In genomic region chr4:123588353-123589301, GRCm38 (mm10) we compare ENCODE assay signal across 7 mouse cellular contexts.
DNase-seq lines count a peak whose midpoint lies in the region; ATAC-seq and TF ChIP-seq lines count a peak whose summit lies in the region.

No protein-coding gene starts in this region.

- H3K9me3 ChIP-seq in heart, postnatal 0 days (replicated peaks; ENCODE audit: control insufficient read depth, low read length), result no peaks in the 10 kb centered on the region
- no peaks in the 10 kb centered on the region for H3K9me3 ChIP-seq in stomach, postnatal 0 days (ENCODE audit: control insufficient read depth, low read length)

- H3K4me2 ChIP-seq in heart, postnatal 0 days (ENCODE audit: low read depth, low read length), result no peak overlapping the region
- H3K4me2 ChIP-seq in stomach, postnatal 0 days (replicated peaks; ENCODE audit: low read depth), result no peak overlapping the region

- no peaks in the 10 kb centered on the region for H3K27me3 ChIP-seq in heart, postnatal 0 days (ENCODE audit: control insufficient read depth, insufficient read depth, low read length)
- H3K27me3 ChIP-seq in stomach, postnatal 0 days (ENCODE audit: control insufficient read depth, insufficient read depth, low read length), result no peaks in the 10 kb centered on the region

- peak; percentile 80 for ATAC-seq in heart, postnatal 0 days (ENCODE audit: insufficient read depth, low read depth)
- peak; percentile 92 for ATAC-seq in stomach, postnatal 0 days (ENCODE audit: low FRiP score, low TSS enrichment)

- TF ChIP-seq CTCF in brain, embryonic 14.5 days (IDR thresholded peaks at IDR 0.05; ENCODE audit: borderline replicate concordance, extremely low read depth, insufficient read depth, insufficient read length), result peak; percentile 36; the same call in 1 of the 2 replicates
- TF ChIP-seq CTCF in heart, postnatal 0 days (IDR thresholded peaks at IDR 0.05; ENCODE audit: low read depth), result peak; percentile 55
- TF ChIP-seq CTCF in stomach, postnatal 0 days (IDR thresholded peaks at IDR 0.05; ENCODE audit: low read depth), result peak; percentile 74

- no peaks in the 10 kb centered on the region for H3K36me3 ChIP-seq in heart, postnatal 0 days (replicated peaks; ENCODE audit: control insufficient read depth, insufficient read depth, low read length)
- H3K36me3 ChIP-seq in stomach, postnatal 0 days (ENCODE audit: control insufficient read depth, insufficient read depth, low read length), result no peaks in the 10 kb centered on the region

- H3K9ac ChIP-seq in heart, postnatal 0 days (replicated peaks; ENCODE audit: low read depth, low read length), result no peak overlapping the region
- no peak overlapping the region for H3K9ac ChIP-seq in stomach, postnatal 0 days (ENCODE audit: low read length)

- H3K4me1 ChIP-seq in heart, postnatal 0 days (ENCODE audit: control insufficient read depth, insufficient read depth), result peaks cover 12% of the 10 kb centered on the region
- H3K4me1 ChIP-seq in stomach, postnatal 0 days (replicated peaks; ENCODE audit: control insufficient read depth, insufficient read depth), result peaks cover 3% of the 10 kb centered on the region; the same call in 1 of the 2 replicates

- no peak overlapping the region for H3K4me3 ChIP-seq in heart, postnatal 0 days (ENCODE audit: low read depth, low read length)
- H3K4me3 ChIP-seq in stomach, postnatal 0 days (ENCODE audit: low read depth, low read length), result no peak overlapping the region

- DNase-seq in urinary bladder, postnatal 25 days (ENCODE audit: low spot score), result peak; percentile 30
- DNase-seq in urinary bladder, postnatal 10 days (ENCODE audit: low spot score), result no peak
- DNase-seq in brain, embryonic 14.5 days (ENCODE audit: low read depth), result peak; percentile 49
- DNase-seq in heart, postnatal 0 days (ENCODE audit: low spot score), result peak; percentile 74
- peak; percentile 82 to 88 for DNase-seq in lung, adult 18-20 months
- DNase-seq in stomach, postnatal 0 days (ENCODE audit: low spot score), result peak; percentile 75
- no peak for DNase-seq in layer of hippocampus, adult 9-11 months

- 19% methylated on average over 7 of the region's 7 CpGs for WGBS in heart, postnatal 0 days
- 15% methylated on average over 7 of the region's 7 CpGs for WGBS in stomach, postnatal 0 days

- TF ChIP-seq POLR2A in brain, embryonic 14.5 days (IDR thresholded peaks at IDR 0.05; ENCODE audit: borderline replicate concordance, extremely low read depth, insufficient read depth, insufficient read length, poor library complexity, severe bottlenecking), result no peak

- TF ChIP-seq EP300 in heart, postnatal 0 days (IDR thresholded peaks at IDR 0.05; ENCODE audit: low read depth), result no peak
- TF ChIP-seq EP300 in stomach, postnatal 0 days (optimal IDR thresholded peaks at IDR 0.05), result peak; percentile 87

- peak overlapping the region; percentile 72 for H3K27ac ChIP-seq in heart, postnatal 0 days (ENCODE audit: low read depth)
- peak overlapping the region; percentile 71 for H3K27ac ChIP-seq in stomach, postnatal 0 days (replicated peaks)

Comparison
In these comparisons a context has a peak if more than half of its experiments do, and no peak if none do; other contexts are left out.
1. DNase-seq: peak in urinary bladder, postnatal 25 days (single experiment), brain, embryonic 14.5 days (single experiment), heart, postnatal 0 days (single experiment), lung, adult 18-20 months (2 of 2) and stomach, postnatal 0 days (single experiment); none in urinary bladder, postnatal 10 days (single experiment) and layer of hippocampus, adult 9-11 months (single experiment).
2. Peak in every context shown above with its lines, with median percentiles within 50 percentile points of each other: CTCF ChIP-seq.